Mouse (Mus musculus) forelimb bud, embryonic 11.5 days (tissue): ENCODE results near the gene Pitpnc1.

Experiments
- DNase-seq: peaks from one replicate; pipeline ENCODE4 v3.0.0-alpha.2; 2012; ENCODE audit warnings: low read depth, low spot score

The Pitpnc1 gene

GRCm38 (mm10) chr11:107287215-107288185 is 183.0 kb downstream of the Pitpnc1 start:
- DNase-seq: no peak

GRCm38 (mm10) chr11:107285731-107286130 is 184.8 kb downstream of the Pitpnc1 start:
- no peak for DNase-seq

- no peak for DNase-seq
Observed at GRCm38 (mm10) chr11:107283632-107284031, 186.9 kb downstream of the Pitpnc1 start.

DNA sequence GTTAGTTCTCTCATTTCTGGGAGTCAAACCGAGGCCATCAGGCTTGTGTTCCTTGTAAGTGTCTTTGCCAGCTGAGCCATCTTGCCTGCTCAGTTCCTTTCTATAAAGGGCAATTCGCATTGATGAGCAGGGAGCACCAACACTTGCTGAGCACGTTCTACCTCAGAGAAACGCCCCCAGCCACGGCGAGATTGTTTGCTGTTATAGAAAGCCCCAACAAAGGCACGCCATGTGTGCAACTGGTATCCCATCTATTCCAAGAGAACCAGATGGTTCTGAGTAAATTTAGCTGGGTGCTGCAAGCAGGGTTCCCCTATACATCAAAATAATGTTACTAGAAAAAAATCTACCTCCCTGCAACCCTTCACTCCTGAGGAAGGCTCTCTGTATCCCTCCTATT is 188.0 kb downstream of the Pitpnc1 start:
- DNase-seq: no peak

DNA sequence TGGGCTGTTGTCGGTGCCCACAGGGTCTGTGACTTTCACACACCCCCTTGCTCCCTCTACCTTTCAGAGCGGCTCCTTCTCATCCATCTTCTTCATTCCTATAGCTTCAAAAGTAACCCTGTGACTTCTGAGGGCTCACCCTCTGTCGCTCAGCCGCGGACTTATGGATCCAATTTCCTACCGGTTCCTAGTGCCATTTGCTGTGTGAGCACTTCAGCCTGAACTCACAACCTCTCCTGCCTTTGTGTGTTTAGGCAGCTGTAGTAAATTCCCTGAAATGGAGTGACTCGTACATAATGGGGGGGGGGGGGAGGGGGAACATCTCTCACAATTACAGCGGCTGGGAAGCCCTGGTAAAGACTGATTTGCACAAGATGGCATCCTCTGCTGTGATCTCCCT is 191.2 kb downstream of the Pitpnc1 start:
- DNase-seq: peak; percentile 23

DNA sequence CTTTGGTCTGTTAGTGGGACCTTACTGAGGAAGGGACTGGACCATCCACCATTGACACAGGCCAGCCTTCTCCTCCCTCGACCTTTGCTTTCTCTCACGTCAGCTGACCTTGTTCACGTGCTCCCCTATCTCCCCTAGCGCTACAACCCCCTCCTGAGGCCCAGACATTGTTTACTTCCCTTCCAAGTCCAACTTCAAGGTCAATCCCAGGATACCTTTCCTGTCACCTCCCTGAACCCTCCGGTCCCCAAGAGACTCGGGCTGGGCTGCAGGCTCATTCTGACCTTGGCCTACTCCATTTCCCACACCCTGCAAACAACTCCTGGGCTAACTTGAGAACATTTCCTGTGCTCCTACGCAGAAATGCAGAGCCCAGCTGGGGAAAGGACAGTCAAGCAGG is 193.6 kb downstream of the Pitpnc1 start:
- no peak for DNase-seq

DNA sequence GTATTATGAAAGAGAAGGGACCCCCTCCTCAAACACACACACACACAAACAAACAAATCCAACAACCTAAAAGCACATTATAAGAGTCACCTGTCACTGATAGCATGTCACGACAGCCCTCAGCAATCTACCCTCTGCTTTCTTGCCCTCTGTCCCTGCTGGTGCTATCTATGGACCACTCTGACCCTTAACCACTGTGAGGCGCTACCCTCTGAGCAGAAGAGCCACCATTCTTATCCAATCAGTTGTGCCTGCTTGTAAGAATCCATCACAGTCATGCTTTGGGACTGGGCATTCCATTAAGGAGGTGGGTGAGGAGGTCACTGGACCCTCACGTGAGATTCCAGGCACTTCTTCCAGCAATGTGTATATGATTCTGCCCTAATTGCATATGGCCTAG is 194.2 kb downstream of the Pitpnc1 start:
- no peak for DNase-seq

DNA sequence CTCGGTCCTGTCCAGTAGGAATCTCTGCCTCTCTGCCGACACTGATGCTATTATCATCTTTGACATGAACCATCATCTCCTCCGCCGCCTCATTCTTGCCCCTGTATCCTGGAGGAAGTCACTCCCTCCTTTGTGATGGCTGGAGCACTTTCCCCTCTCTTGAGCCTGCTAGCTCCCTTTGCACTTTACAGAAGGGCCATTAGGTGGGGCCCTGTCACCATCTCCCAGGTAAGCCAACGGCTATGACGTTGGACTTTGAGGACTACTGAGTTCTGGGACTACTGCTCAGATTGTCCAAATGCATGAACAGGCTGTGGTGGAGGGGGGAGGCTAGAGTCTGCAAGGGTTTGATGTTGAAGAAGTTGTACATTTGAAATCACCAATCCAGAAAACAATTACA is 194.6 kb downstream of the Pitpnc1 start:
- DNase-seq: peak; percentile 35

GRCm38 (mm10) chr11:107274206-107274605 is 196.3 kb downstream of the Pitpnc1 start:
- no peak for DNase-seq

- DNase-seq: no peak
Observed at GRCm38 (mm10) chr11:107272351-107272975, 198.0 kb downstream of the Pitpnc1 start.

DNA sequence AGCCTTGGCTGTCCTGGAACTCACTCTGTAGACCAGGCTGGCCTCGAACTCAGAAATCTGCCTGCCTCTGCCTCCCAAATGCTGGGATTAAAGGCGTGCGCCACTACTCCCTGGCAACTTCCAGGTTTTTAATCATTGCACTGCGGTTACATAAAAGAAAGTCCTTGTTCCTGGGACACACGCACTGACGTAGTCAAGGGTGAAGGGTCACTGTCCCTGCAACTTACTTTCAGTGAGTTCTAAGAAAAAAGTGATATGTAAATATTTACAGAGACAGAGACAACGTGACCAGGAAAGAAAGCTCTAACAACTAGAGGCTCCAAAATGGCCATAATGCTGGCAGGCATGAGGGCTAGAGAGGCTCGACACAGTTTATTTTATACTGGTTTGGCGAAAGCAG is 199.9 kb downstream of the Pitpnc1 start:
- no peak for DNase-seq

DNA sequence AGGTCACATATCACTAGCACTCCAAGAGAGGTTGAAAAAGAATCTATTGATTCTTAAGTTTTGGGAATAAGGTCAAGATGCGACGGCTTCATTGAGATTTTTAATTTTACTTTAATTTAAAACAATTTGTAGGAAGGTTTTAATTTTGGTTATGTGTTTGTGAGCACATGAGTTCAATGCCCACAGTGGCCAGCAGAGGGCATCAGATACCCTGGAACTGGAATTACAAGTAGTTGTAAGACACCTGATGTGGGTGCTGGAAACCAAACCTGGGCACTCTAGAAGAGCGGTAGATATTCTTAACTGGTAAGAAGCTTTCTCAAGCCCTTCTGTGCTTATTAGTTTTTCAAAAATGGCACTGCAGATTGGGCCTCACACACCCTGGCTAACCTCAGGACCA is 203.0 kb downstream of the Pitpnc1 start:
- no peak for DNase-seq

GRCm38 (mm10) chr11:107265861-107266260 is 204.6 kb downstream of the Pitpnc1 start:
- DNase-seq: no peak

- DNase-seq: peak; percentile 10
Observed at GRCm38 (mm10) chr11:107264889-107265615, 205.4 kb downstream of the Pitpnc1 start.

- DNase-seq: no peak
Observed at GRCm38 (mm10) chr11:107263838-107264237, 206.7 kb downstream of the Pitpnc1 start.

GRCm38 (mm10) chr11:107259428-107259827 is 211.1 kb downstream of the Pitpnc1 start:
- DNase-seq: no peak

DNA sequence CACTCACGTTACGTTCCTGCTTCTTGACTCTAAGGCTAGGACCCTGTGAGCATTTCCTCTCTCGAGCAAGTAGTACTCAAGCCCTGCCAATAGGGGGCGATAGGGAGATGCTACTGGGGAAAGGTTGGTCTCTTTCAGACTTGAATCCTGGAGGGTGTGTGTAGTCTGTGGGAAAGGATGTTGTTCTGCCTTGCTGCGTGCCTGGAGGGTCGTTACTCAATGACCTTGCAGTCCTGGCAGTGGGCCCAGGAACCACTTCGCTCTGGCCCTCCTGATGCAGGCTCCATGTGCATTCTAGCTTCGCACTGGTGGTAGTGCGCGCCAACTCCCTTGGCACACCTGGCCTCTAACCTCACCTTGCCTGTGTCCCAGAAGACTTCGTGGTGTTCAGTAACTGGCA is 215.3 kb downstream of the Pitpnc1 start:
- DNase-seq: no peak

- no peak for DNase-seq
Observed at GRCm38 (mm10) chr11:107254181-107254580, 216.3 kb downstream of the Pitpnc1 start.

DNA sequence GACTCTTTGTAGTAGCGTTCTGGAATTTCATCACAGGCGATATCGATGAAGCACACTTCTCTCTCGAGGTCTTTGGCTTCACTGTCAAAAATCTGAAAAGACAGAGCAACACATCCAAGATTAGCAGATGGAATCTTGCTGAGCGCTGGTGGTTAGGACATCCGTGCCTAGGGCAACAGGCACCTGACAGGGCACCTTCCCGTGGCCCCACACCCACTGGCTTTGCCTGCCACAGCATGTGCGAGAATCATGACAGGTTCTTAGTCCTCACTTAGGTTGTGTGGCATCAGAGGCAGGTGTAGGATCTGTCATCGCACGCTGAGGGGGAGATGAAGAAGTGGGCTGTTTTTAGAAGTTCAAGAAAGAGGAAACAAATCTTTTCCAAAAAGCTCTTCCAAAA is 218.5 kb downstream of the Pitpnc1 start:
- no peak for DNase-seq

GRCm38 (mm10) chr11:107251460-107251859 is 219.0 kb downstream of the Pitpnc1 start:
- no peak for DNase-seq

DNA sequence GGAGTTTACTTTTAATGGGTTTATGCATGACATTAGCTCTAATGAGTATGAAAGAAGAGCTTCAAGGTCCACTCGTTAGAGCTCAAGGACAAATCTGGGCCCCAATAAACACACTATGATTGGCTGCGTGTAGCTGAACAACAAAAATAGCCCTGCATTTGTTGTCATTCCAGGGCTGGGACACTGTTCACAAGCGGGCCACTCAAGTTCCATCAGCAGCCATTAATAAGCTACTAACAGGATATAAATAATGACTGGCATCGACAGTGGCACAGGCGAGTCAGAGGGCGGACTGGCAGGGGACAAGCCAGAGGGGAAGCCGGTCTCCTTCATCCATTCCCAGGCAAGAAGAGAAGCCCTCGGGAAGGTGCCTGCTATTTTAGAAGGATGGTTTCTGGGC is 219.6 kb downstream of the Pitpnc1 start:
- no peak for DNase-seq

DNA sequence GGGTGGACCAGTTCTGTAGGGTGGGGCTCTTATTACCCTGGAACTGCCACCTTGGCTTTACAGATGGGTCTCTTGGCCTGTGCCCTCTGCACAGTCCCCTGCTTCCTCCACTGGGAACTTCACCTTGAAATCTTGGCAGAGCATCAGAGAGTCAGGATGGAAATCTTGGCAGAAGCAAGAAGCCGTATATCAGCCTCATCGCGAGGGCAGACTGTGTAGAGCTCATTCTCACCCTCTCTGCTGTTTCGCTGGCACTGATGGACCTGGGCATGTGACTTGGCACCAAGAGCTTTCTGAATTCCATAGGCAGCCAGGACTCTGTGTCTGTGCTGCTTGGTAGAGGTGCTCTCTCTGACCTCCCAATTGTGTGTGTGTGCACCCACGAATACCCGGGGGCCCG is 221.7 kb downstream of the Pitpnc1 start:
- no peak for DNase-seq
